Mouse (Mus musculus) adrenal gland, adult 10 weeks (tissue): Measurements from ENCODE around the gene Tsnaxip1. TPM values are rescaled to one million over a fixed set of nuclear protein-coding genes. Genes with fewer than 3 reads are reported as not detected.

Source experiments
- polyA plus RNA-seq: library from polyadenylated mRNA; stranded (reverse); fragments of 350-450 nt; fragmentation: Illumina TruSeq; extraction: RNeasy Lipid Tissue Mini Kit (QIAGEN cat#74804); gene quantifications from one replicate; pipeline ENCODE4 v1.2.3, GENCODE M21; 2014; ENCODE audit warnings: low read depth, low replicate concordance

The Tsnaxip1 gene
- polyA plus RNA-seq = not detected

GRCm38 (mm10) chr8:105826861-105827848, at the start of gene Tsnaxip1, which contains the start of gene Ranbp10:
Tsnaxip1 (plus strand) TSS chr8:105827731.
Ranbp10 (minus strand) TSS chr8:105827350.

GRCm38 (mm10) chr8:105853178-105853577, 25.6 kb downstream of the Tsnaxip1 start, which contains the start of gene Cenpt:
Cenpt (minus strand) TSS chr8:105853278.

GRCm38 (mm10) chr8:105854715-105855216, 27.2 kb downstream of the Tsnaxip1 start, which contains the start of gene Thap11:
Thap11 (plus strand) TSS chr8:105855132.

GRCm38 (mm10) chr8:105860143-105860981, 32.8 kb downstream of the Tsnaxip1 start, which contains the start of gene Nutf2:
Nutf2 (plus strand) TSS chr8:105860580.

GRCm38 (mm10) chr8:105880754-105881520, 53.4 kb downstream of the Tsnaxip1 start, which contains the start of gene Edc4:
Edc4 (plus strand) TSS chr8:105880881.

GRCm38 (mm10) chr8:105893339-105893738, 65.8 kb downstream of the Tsnaxip1 start, which contains the start of gene Nrn1l:
Nrn1l (plus strand) TSS chr8:105893567.

Other genes with a start within 250 kb of the Tsnaxip1 start
- 1.2 TPM for gene Ripor1, start 222.5 kb upstream of the Tsnaxip1 start, polyA plus RNA-seq
- gene Ctcf, start 191.2 kb upstream of the Tsnaxip1 start, polyA plus RNA-seq = 80.5 TPM
- not detected for gene Agrp, start 190.3 kb upstream of the Tsnaxip1 start, polyA plus RNA-seq
- gene Carmil2, start 141.5 kb upstream of the Tsnaxip1 start, polyA plus RNA-seq = not detected
- 0.70 TPM for gene Acd, start 126.6 kb upstream of the Tsnaxip1 start, polyA plus RNA-seq
- not detected for gene Pard6a, start 126.6 kb upstream of the Tsnaxip1 start, polyA plus RNA-seq
- not detected for gene 4933405L10Rik, start 120.1 kb upstream of the Tsnaxip1 start, polyA plus RNA-seq
- 0.52 TPM for gene Enkd1, start 119.5 kb upstream of the Tsnaxip1 start, polyA plus RNA-seq
- gene Gfod2, start 69.1 kb upstream of the Tsnaxip1 start, polyA plus RNA-seq = 0.52 TPM
- 6.5 TPM for gene Ranbp10, start 381 bp upstream of the Tsnaxip1 start, polyA plus RNA-seq
- gene Cenpt, start 25.5 kb downstream of the Tsnaxip1 start, polyA plus RNA-seq = 0.99 TPM
- gene Thap11, start 27.4 kb downstream of the Tsnaxip1 start, polyA plus RNA-seq = 11.8 TPM
- gene Nutf2, start 32.8 kb downstream of the Tsnaxip1 start, polyA plus RNA-seq = 80.1 TPM
- 2.9 TPM for gene Edc4, start 53.1 kb downstream of the Tsnaxip1 start, polyA plus RNA-seq
- not detected for gene Nrn1l, start 65.8 kb downstream of the Tsnaxip1 start, polyA plus RNA-seq
- gene Pskh1, start 72.7 kb downstream of the Tsnaxip1 start, polyA plus RNA-seq = 4.8 TPM
- 0.76 TPM for gene Ctrl, start 106.1 kb downstream of the Tsnaxip1 start, polyA plus RNA-seq
- 1.2 TPM for gene Psmb10, start 110.7 kb downstream of the Tsnaxip1 start, polyA plus RNA-seq
- gene Lcat, start 115.7 kb downstream of the Tsnaxip1 start, polyA plus RNA-seq = not detected
- gene Slc12a4, start 138.4 kb downstream of the Tsnaxip1 start, polyA plus RNA-seq = 4.4 TPM
- gene Dpep3, start 151.7 kb downstream of the Tsnaxip1 start, polyA plus RNA-seq = not detected
- 2.3 TPM for gene Dus2, start 163.6 kb downstream of the Tsnaxip1 start, polyA plus RNA-seq
- gene Dpep2nb, start 178.2 kb downstream of the Tsnaxip1 start, polyA plus RNA-seq = not detected
- 6.2 TPM for gene Ddx28, start 184.2 kb downstream of the Tsnaxip1 start, polyA plus RNA-seq
- gene Nfatc3, start 231.1 kb downstream of the Tsnaxip1 start, polyA plus RNA-seq = 124 TPM